Mouse (Mus musculus): ENCODE measurements at regions not wholly inside any gene's neighbourhood (a gene's known extent, or its start where the extent isn't known, plus 50 kb on each side); places are given as distances from the start of the nearest gene placed in this dataset.

DNA sequence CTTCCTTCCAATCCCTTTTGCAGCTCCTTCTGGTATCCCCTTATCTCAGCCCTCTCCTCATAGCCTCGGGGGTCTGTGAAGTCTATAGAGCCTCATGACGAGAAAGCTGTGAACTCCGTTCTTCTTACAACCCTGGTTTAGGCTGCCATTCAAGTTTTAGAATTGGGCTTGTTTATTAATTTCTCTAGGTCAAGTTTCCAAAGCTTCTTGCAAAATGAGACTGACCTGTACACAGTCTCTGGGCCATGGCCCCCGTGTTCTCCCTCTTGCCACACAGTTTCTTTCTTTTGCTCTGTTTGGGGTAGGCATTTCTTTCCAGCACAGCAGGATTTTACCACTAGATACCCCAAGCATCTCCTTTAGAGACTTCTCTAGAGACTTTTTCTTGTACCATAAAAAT is 322.0 kb upstream of the Zeb2 start:
- 79% methylated on average over 4 of the region's 4 CpGs for WGBS
- H3K4me2 ChIP-seq (replicated peaks) = no peak overlapping the region
- H3K9me3 ChIP-seq = no peaks in the 10 kb centered on the region
- H3K27me3 ChIP-seq (replicated peaks) = no peaks in the 10 kb centered on the region
- H3K36me3 ChIP-seq = no peaks in the 10 kb centered on the region
- no peaks in the 10 kb centered on the region for H3K4me1 ChIP-seq
- H3K4me3 ChIP-seq = no peak overlapping the region
- H3K27ac ChIP-seq = no peak overlapping the region
- H3K9ac ChIP-seq = no peak overlapping the region
- ATAC-seq (ENCODE audit: low FRiP score, low read depth) = no peak

DNA sequence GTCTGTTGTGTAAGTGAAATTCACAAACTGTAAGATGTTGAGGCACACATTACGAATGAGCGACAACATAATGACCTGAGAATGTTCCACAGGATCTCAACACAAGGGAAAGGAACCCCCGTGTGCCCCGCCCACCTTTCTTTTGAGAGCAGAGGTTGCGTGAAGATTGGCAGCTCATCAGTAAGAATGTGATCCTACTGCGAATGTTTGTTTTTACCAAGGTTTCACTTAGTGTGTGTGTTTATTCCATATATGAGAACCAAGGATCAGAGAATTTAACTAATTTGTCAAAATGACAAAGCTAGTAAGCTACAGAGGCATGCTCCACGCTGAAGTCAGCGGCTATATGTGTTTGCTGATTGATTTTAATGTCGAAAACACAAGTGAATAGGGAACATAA is 321.5 kb upstream of the Zeb2 start:
- no peak for ATAC-seq (ENCODE audit: low FRiP score, low read depth)
- 90% methylated on average over 9 of the region's 9 CpGs for WGBS
- Histone ChIP-seq H3K4me2 (replicated peaks) (no peak overlapping the region), H3K9ac (no peak overlapping the region), H3K4me3 (no peak overlapping the region), H3K4me1 (no peaks in the 10 kb centered on the region), H3K27ac (no peak overlapping the region), H3K9me3 (no peaks in the 10 kb centered on the region), H3K36me3 (no peaks in the 10 kb centered on the region), H3K27me3 (replicated peaks) (no peaks in the 10 kb centered on the region)

DNA sequence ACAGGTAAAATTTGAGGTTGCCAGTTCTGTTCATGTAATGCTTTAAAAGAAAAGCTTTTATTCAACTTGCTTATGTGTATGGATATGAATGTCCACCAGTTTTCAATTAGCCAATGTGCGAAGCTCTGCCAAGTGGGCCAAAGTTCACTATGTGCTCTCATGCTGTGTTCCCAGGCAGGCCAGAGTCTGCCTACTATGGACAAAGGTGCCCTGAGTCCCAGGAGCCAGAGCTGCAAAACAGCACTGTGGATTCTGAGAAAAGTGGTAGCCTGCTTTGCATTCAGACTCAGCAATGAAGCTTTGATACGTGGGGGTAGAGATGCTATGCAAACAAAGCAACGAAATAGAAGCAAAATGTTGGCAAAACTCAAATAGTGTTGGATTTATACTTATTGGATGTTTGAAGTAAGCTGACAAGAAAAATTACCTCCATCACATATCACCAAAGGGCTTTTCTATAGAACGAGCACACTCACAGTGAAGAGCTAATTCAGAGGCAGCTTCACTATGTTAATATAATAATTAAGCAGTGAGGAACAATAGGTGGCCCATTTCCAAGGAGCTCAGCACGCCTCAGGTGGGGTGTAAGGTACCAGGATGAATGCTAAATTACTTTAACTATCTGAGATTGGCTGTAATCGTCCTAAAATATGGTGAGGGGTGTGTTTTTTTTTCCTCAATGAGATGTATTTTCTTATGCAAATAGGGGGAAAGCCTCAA is 318.2 kb upstream of the Zeb2 start:
- ATAC-seq (ENCODE audit: low FRiP score, low read depth) = no peak
- no peaks in the 10 kb centered on the region for H3K27me3 ChIP-seq (replicated peaks)
- no peak overlapping the region for H3K4me3 ChIP-seq
- no peak overlapping the region for H3K27ac ChIP-seq
- no peak overlapping the region for H3K9ac ChIP-seq
- H3K4me1 ChIP-seq = no peaks in the 10 kb centered on the region
- H3K9me3 ChIP-seq = no peaks in the 10 kb centered on the region
- 63% methylated on average over 6 of the region's 6 CpGs for WGBS
- no peaks in the 10 kb centered on the region for H3K36me3 ChIP-seq
- H3K4me2 ChIP-seq (replicated peaks) = no peak overlapping the region

DNA sequence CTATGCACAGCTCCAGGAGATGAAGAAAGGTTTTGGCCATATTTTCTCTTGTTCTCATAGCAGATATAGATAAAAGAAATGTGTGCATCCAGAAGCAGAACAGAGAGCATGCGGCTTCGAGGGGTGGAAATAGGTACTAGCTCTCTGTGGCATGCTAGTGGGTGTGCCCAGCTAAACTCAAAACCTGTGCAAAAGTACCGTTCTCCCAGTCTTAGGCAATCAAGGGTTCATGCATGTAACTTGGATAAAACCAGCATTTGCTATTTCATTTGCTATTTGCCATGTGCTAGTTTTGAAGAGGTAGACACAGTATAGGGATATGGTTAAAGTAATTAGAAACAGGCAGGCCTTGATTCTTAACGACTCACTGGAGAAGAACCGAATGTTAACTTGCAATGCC is 317.6 kb upstream of the Zeb2 start:
- H3K27me3 ChIP-seq (replicated peaks) = no peaks in the 10 kb centered on the region
- no peak overlapping the region for H3K9ac ChIP-seq
- no peaks in the 10 kb centered on the region for H3K36me3 ChIP-seq
- no peak overlapping the region for H3K27ac ChIP-seq
- no peak overlapping the region for H3K4me3 ChIP-seq
- no peak overlapping the region for H3K4me2 ChIP-seq (replicated peaks)
- no peak for ATAC-seq (ENCODE audit: low FRiP score, low read depth)
- no peaks in the 10 kb centered on the region for H3K4me1 ChIP-seq
- WGBS = 90% methylated on average over 5 of the region's 5 CpGs
- H3K9me3 ChIP-seq = no peaks in the 10 kb centered on the region

- 84% methylated on average over 1 of the region's 1 CpGs for WGBS
- no peak for ATAC-seq (ENCODE audit: low FRiP score, low read depth)
- H3K27me3 ChIP-seq (replicated peaks) = no peaks in the 10 kb centered on the region
- no peak overlapping the region for H3K4me3 ChIP-seq
- no peaks in the 10 kb centered on the region for H3K9me3 ChIP-seq
- H3K36me3 ChIP-seq = no peaks in the 10 kb centered on the region
- no peaks in the 10 kb centered on the region for H3K4me1 ChIP-seq
- no peak overlapping the region for H3K4me2 ChIP-seq (replicated peaks)
- H3K9ac ChIP-seq = no peak overlapping the region
- H3K27ac ChIP-seq = no peak overlapping the region
These were observed 317.0 kb upstream of the Zeb2 start for GRCm38 (mm10) chr2:45434169-45434568.

DNA sequence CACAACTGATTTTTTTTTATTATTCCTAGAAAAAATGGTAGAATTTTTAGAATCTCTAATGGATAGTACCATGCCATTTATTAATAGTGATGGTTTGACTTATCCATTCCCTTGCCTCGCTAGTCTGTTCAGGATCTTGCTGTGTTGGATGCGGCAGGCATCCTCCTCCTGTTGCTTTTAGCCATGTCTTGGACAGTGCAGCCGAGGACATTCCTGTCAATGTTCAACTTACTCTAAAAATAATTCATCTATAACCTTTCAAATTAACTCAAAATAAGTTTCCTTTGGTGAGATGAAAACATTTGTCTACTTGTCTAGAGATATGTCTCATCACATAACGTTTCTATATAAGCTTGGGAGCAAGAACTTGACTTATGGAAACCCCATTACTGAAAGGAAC is 314.2 kb upstream of the Zeb2 start:
- no peak overlapping the region for H3K4me3 ChIP-seq
- H3K4me1 ChIP-seq = no peaks in the 10 kb centered on the region
- no peak for ATAC-seq (ENCODE audit: low FRiP score, low read depth)
- H3K9ac ChIP-seq = no peak overlapping the region
- H3K36me3 ChIP-seq = no peaks in the 10 kb centered on the region
- no peaks in the 10 kb centered on the region for H3K9me3 ChIP-seq
- WGBS = 94% methylated on average over 4 of the region's 4 CpGs
- H3K4me2 ChIP-seq (replicated peaks) = no peak overlapping the region
- no peaks in the 10 kb centered on the region for H3K27me3 ChIP-seq (replicated peaks)
- no peak overlapping the region for H3K27ac ChIP-seq

DNA sequence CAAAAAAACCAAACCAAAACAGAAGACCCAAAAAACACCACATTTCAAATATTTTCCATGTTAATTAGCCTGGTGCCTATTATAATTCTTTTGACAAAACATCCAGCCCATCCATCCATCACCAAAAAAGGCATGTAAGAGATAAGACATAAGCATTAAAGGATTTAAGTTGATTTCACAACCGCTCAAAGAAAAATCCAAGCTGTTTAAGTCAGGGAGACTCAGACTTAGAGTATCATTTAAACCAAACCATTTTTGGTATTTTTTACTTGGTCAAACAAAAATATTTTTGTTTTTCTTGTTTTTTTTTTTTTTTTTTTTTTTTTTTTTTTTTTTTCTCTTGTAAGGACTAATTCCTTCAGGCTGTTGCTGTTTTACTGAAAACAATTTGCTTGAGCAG is 304.6 kb upstream of the Zeb2 start:
- Histone ChIP-seq H3K9me3 (no peaks in the 10 kb centered on the region), H3K4me2 (replicated peaks) (no peak overlapping the region), H3K36me3 (no peaks in the 10 kb centered on the region), H3K4me3 (no peak overlapping the region), H3K9ac (no peak overlapping the region), H3K27me3 (replicated peaks) (no peaks in the 10 kb centered on the region), H3K27ac (no peak overlapping the region), H3K4me1 (no peaks in the 10 kb centered on the region)
- 94% methylated on average over 1 of the region's 1 CpGs for WGBS
- no peak for ATAC-seq (ENCODE audit: low FRiP score, low read depth)

DNA sequence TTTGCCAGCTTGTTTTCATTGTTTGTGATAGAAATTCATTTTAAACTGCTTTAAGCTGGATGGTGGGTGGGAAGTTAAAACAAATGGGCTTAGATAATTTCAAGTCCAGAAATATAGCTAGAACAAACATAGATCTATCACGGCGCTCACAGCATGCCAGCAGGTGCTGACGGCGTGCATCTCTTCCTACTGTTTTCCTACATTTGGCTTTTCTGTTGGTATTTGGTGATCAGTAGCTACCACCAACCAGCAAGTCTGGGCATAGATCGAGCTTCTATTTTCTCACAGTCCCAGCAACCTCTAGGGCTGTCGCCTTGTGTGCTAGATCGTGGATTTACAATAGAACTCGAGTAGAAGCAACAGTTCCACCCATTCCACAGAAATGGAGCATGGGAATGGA is 290.9 kb upstream of the Zeb2 start:
- no peaks in the 10 kb centered on the region for H3K9me3 ChIP-seq
- H3K27me3 ChIP-seq (replicated peaks) = no peaks in the 10 kb centered on the region
- 86% methylated on average over 8 of the region's 8 CpGs for WGBS
- H3K9ac ChIP-seq = no peak overlapping the region
- no peak overlapping the region for H3K27ac ChIP-seq
- H3K36me3 ChIP-seq = no peaks in the 10 kb centered on the region
- no peak for ATAC-seq (ENCODE audit: low FRiP score, low read depth)
- no peak overlapping the region for H3K4me2 ChIP-seq (replicated peaks)
- H3K4me3 ChIP-seq = no peak overlapping the region
- H3K4me1 ChIP-seq = peaks cover 15% of the 10 kb centered on the region

GRCm38 (mm10) chr2:45389902-45390492 is 272.8 kb upstream of the Zeb2 start:
- Histone ChIP-seq H3K27ac (no peak overlapping the region), H3K4me3 (no peak overlapping the region), H3K9me3 (no peaks in the 10 kb centered on the region), H3K36me3 (no peaks in the 10 kb centered on the region), H3K4me2 (replicated peaks) (no peak overlapping the region), H3K4me1 (no peaks in the 10 kb centered on the region), H3K27me3 (replicated peaks) (no peaks in the 10 kb centered on the region), H3K9ac (no peak overlapping the region)
- ATAC-seq (ENCODE audit: low FRiP score, low read depth) = peak; percentile 76

DNA sequence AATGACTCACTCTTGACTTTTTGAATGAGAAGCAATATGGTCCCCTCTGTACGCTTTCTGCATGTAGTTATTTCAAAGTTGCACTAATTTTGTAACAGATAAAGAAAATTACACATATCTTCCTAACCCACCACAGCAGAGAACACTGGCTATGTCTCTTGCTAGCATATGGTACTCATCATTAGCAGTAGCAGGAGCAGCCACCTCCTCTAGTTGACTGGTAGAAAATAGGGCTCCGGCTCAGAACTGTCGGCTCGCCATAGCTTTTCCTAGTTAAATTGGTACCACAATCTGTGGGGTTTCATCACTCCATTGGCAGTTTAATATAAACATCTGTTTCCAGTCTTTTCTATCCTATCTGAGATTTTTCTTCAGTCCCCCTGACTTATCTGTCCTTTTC is 254.1 kb upstream of the Zeb2 start:
- no peaks in the 10 kb centered on the region for H3K4me1 ChIP-seq
- no peak for ATAC-seq (ENCODE audit: low FRiP score, low read depth)
- H3K9ac ChIP-seq = no peak overlapping the region
- no peaks in the 10 kb centered on the region; the same call in 1 of the 2 replicates for H3K27me3 ChIP-seq (replicated peaks)
- no peak overlapping the region for H3K4me3 ChIP-seq
- 92% methylated on average over 4 of the region's 4 CpGs for WGBS
- no peaks in the 10 kb centered on the region for H3K9me3 ChIP-seq
- H3K27ac ChIP-seq = no peak overlapping the region
- H3K36me3 ChIP-seq = no peaks in the 10 kb centered on the region
- H3K4me2 ChIP-seq (replicated peaks) = no peak overlapping the region

GRCm38 (mm10) chr2:45370615-45370968 is 253.4 kb upstream of the Zeb2 start:
- ATAC-seq (ENCODE audit: low FRiP score, low read depth) = no peak
- H3K9ac ChIP-seq = no peak overlapping the region
- H3K4me3 ChIP-seq = no peak overlapping the region
- no peaks in the 10 kb centered on the region for H3K4me1 ChIP-seq
- no peaks in the 10 kb centered on the region for H3K36me3 ChIP-seq
- H3K4me2 ChIP-seq (replicated peaks) = no peak overlapping the region
- 56% methylated on average over 1 of the region's 1 CpGs for WGBS
- H3K27me3 ChIP-seq (replicated peaks) = no peaks in the 10 kb centered on the region
- H3K27ac ChIP-seq = no peak overlapping the region
- no peaks in the 10 kb centered on the region for H3K9me3 ChIP-seq

DNA sequence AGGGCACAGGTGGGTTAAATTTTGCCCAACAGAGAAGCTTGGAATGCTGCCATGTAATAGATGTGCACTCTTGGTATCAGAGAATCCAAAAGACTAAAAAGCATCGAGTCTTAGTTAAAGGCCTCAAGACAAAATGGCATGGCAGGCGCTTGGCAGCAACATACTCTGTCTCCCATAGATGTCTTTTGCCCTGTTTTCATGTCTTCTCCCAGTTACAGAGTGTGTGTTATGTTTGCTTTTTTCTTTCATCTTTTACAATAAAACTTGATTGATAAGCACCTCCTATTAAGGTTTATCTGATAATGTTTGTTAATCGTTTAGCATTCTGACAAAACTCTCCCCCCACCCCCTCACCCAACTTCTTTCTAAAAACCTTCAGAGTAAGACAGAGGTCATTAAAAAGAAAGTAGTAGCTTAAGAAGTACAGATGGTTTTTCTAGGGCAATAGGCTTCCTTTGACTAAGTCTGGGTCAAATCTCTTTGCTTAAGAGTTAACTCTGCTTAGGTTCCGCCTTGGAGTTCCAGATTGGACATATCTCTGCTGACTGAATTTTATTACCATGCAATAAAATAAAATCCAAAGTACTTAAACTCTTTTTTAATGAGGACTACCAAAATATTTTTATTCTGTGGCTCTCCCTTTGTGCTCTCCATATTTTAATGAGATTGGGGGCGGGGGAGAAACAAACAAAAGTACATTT is 252.9 kb upstream of the Zeb2 start:
- 90% methylated on average over 5 of the region's 5 CpGs for WGBS
- H3K27ac ChIP-seq = no peak overlapping the region
- no peaks in the 10 kb centered on the region for H3K9me3 ChIP-seq
- H3K9ac ChIP-seq = no peak overlapping the region
- H3K27me3 ChIP-seq (replicated peaks) = no peaks in the 10 kb centered on the region
- no peak for ATAC-seq (ENCODE audit: low FRiP score, low read depth)
- H3K4me1 ChIP-seq = no peaks in the 10 kb centered on the region
- H3K4me3 ChIP-seq = no peak overlapping the region
- no peak overlapping the region for H3K4me2 ChIP-seq (replicated peaks)
- H3K36me3 ChIP-seq = no peaks in the 10 kb centered on the region

- Histone ChIP-seq H3K27me3 (replicated peaks) (no peaks in the 10 kb centered on the region), H3K4me2 (replicated peaks) (no peak overlapping the region), H3K4me1 (no peaks in the 10 kb centered on the region), H3K9ac (no peak overlapping the region), H3K4me3 (no peak overlapping the region), H3K27ac (no peak overlapping the region), H3K36me3 (no peaks in the 10 kb centered on the region), H3K9me3 (no peaks in the 10 kb centered on the region)
- ATAC-seq (ENCODE audit: low FRiP score, low read depth) = no peak
- WGBS = 71% methylated on average over 4 of the region's 4 CpGs
These were observed 252.2 kb upstream of the Zeb2 start for GRCm38 (mm10) chr2:45369432-45369831.

Measured in neural tube, embryonic 12.5 days (tissue).